Mouse (Mus musculus): Measurements from ENCODE around the gene C530008M17Rik.

DNA sequence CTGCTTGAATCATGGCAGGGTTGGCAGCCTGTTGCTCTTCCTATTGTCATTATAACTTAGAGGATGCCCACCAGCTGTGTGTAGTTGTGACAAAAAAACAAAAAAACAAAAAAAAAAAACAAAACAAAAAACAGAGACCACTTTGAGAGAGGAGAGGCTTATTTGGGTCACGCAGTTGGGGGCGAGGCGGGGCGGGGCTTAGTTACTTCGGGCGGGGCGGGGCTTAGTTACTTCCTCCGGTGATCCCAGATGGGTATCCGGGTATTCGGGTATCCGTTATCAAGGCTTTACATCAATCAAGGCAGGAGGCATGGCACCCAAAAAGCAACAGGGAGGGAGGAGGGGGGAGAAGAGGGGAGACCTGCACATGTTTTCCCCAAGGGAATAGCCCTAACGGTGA is 46.3 kb downstream of the C530008M17Rik start:
- TF ChIP-seq CTCF (IDR thresholded peaks at IDR 0.05) (no peak), EP300 (IDR thresholded peaks at IDR 0.05) (no peak)

Measured in lung, postnatal 0 days (tissue).